Mouse (Mus musculus) liver, adult 2 months (tissue): ENCODE measurements around the gene Pla2g4b.

Experiments
- CTCF ChIP-seq: fragments of 200-500 bp; IDR thresholded peaks from 2 replicates; pipeline ENCODE4 v1.5.1; 2011; ENCODE audit warnings: low read depth, low read length, control low read depth
- POLR2A ChIP-seq: fragments of 200-500 bp; IDR thresholded peaks from 2 replicates; pipeline ENCODE4 v1.6.1; 2011; ENCODE audit warnings: low read length, control low read depth; ENCODE audit not compliant: insufficient read depth; ENCODE audit errors: extremely low read depth

- TF ChIP-seq CTCF (no peak), POLR2A (no peak)
Measured at GRCm38 (mm10) chr2:120087897-120088296, 54.7 kb downstream of the Pla2g4b start.
